Comparison of ENCODE assay signal across 21 mouse cellular contexts in the genomic region with DNA sequence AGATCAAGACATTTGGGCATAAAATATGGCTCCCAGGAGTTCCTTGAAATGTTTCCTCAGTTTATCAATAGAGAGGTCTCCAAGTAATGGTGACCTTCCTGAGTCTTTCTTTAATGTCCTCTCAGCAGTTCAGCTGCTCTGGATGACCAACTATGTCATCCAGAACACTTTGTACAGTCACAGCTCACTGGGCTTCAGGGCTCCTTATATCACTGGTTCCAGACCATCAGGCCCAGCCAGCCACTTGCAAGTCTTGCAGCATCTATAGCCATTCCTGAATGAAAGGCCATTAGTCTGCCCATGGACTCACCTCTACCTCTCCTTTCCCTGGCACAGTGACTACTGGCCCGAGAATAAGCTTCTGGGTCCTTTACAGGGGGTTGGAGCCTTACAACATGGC.
DNase-seq lines count a peak whose midpoint lies in the region; ATAC-seq lines count a peak whose summit lies in the region.
"Had no signal": no experiment of that assay in that cellular context is flagged by ENCODE, and none has a peak within 500 bp of the region (broad histone marks: within the 10 kb centered on the region; RNA-seq: fewer than 3 reads in every experiment).

No protein-coding gene starts in this region.

- peak; percentile 71 for ATAC-seq in kidney, embryonic 14.5 days (ENCODE audit: low FRiP score, low TSS enrichment)
- peak; percentile 70 for ATAC-seq in kidney, embryonic 16.5 days (ENCODE audit: low FRiP score, low TSS enrichment)
- ATAC-seq: forebrain, embryonic 14.5 days; forebrain, embryonic 16.5 days had no signal

- WGBS in kidney, embryonic 14.5 days = 62% methylated on average over 1 of the region's 1 CpGs
- 32% methylated on average over 1 of the region's 1 CpGs for WGBS in kidney, embryonic 16.5 days

- no peaks in the 10 kb centered on the region for H3K9me3 ChIP-seq in kidney, embryonic 14.5 days (ENCODE audit: control insufficient read depth, low read length)
- no peaks in the 10 kb centered on the region for H3K9me3 ChIP-seq in kidney, embryonic 16.5 days (ENCODE audit: low read length)
- H3K9me3 ChIP-seq: embryonic facial prominence, embryonic 13.5 days; embryonic facial prominence, embryonic 15.5 days; forebrain, embryonic 10.5 days; forebrain, embryonic 12.5 days had no signal

- no peak overlapping the region for H3K27ac ChIP-seq in kidney, embryonic 14.5 days (ENCODE audit: low read depth, low read length)
- H3K27ac ChIP-seq in kidney, embryonic 16.5 days (ENCODE audit: low read length) = no peak overlapping the region
- H3K27ac ChIP-seq: embryonic facial prominence, embryonic 13.5 days; embryonic facial prominence, embryonic 15.5 days; forebrain, embryonic 10.5 days; forebrain, embryonic 12.5 days had no signal

- H3K36me3 ChIP-seq in kidney, embryonic 14.5 days (ENCODE audit: control insufficient read depth, insufficient read depth, low read length) = no peaks in the 10 kb centered on the region
- H3K36me3 ChIP-seq in kidney, embryonic 16.5 days (ENCODE audit: insufficient read depth, low read length) = no peaks in the 10 kb centered on the region
- H3K36me3 ChIP-seq: embryonic facial prominence, embryonic 13.5 days; embryonic facial prominence, embryonic 15.5 days; forebrain, embryonic 10.5 days; forebrain, embryonic 12.5 days had no signal

- no peak overlapping the region for H3K4me3 ChIP-seq in kidney, embryonic 14.5 days (ENCODE audit: low read length)
- no peak overlapping the region for H3K4me3 ChIP-seq in kidney, embryonic 16.5 days (ENCODE audit: low read length)
- H3K4me3 ChIP-seq: embryonic facial prominence, embryonic 13.5 days; embryonic facial prominence, embryonic 15.5 days; erythroblast, embryonic 14.5 days; forebrain, embryonic 10.5 days; forebrain, embryonic 12.5 days had no signal

- DNase-seq in kidney, adult 11 months = no peak
- DNase-seq in kidney, postnatal 36 days = no peak
- DNase-seq: adrenal gland, adult 2 months; adrenal gland, postnatal 10 days; adrenal gland, postnatal 25 days; cerebellum, adult 11 months; cerebellum, adult 18-20 months; cerebellum, adult 8-10 months; cerebellum, adult 9-11 months; cerebellum, postnatal 14 days; cerebellum, postnatal 36 days; embryo, embryonic 11 days had no signal

- H3K9ac ChIP-seq in kidney, embryonic 14.5 days (ENCODE audit: low read depth, low read length) = no peak overlapping the region
- H3K9ac ChIP-seq in kidney, embryonic 16.5 days (replicated peaks; ENCODE audit: low read length) = no peak overlapping the region
- H3K9ac ChIP-seq: embryonic facial prominence, embryonic 13.5 days; embryonic facial prominence, embryonic 15.5 days; forebrain, embryonic 12.5 days had no signal

- no peaks in the 10 kb centered on the region for H3K27me3 ChIP-seq in kidney, embryonic 14.5 days (ENCODE audit: control insufficient read depth, insufficient read depth, low read length)
- H3K27me3 ChIP-seq in kidney, embryonic 16.5 days (ENCODE audit: insufficient read depth, low read length) = no peaks in the 10 kb centered on the region
- H3K27me3 ChIP-seq: embryonic facial prominence, embryonic 13.5 days; embryonic facial prominence, embryonic 15.5 days; forebrain, embryonic 12.5 days had no signal

- no peak overlapping the region for H3K4me2 ChIP-seq in kidney, embryonic 14.5 days (replicated peaks; ENCODE audit: low read depth, low read length)
- no peak overlapping the region for H3K4me2 ChIP-seq in kidney, embryonic 16.5 days (replicated peaks; ENCODE audit: low read depth, low read length)
- H3K4me2 ChIP-seq: embryonic facial prominence, embryonic 13.5 days; embryonic facial prominence, embryonic 15.5 days; forebrain, embryonic 12.5 days had no signal

- H3K4me1 ChIP-seq in kidney, embryonic 14.5 days (ENCODE audit: control insufficient read depth, insufficient read depth, low read length) = no peaks in the 10 kb centered on the region
- no peaks in the 10 kb centered on the region for H3K4me1 ChIP-seq in kidney, embryonic 16.5 days (ENCODE audit: insufficient read depth, low read length)
- H3K4me1 ChIP-seq: embryonic facial prominence, embryonic 13.5 days; embryonic facial prominence, embryonic 15.5 days; forebrain, embryonic 10.5 days; forebrain, embryonic 12.5 days had no signal
